ENCODE assay signal across 19 mouse cellular contexts in the genomic region with DNA sequence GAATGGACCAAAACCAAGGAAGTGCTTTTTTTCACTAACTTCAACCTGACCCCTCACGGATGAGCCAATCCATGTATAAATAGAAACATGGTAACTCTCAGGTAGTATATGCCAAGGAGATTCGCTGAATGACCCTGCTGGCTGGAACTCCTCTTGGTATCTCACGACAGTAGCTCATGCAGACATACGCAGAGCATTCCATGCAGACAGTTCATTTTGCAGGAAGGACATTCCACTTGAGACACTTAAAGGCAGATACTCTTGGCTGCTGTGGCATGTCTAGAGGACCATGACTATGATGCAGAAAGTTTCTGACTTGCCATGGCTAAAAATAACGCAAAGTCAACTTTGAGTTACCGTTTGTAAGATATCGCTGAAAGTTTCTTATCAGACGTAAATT.
"Had no signal": no experiment of that assay in that cellular context is flagged by ENCODE, and none has a peak within 500 bp of the region (broad histone marks: within the 10 kb centered on the region; RNA-seq: fewer than 3 reads in every experiment).

No protein-coding gene starts in this region.

- H3K4me3 ChIP-seq: midbrain, embryonic 10.5 days; midbrain, embryonic 12.5 days; myocyte; neural tube, embryonic 13.5 days; neural tube, embryonic 15.5 days; stomach, embryonic 15.5 days had no signal

- H3K27ac ChIP-seq: midbrain, embryonic 10.5 days; midbrain, embryonic 12.5 days; neural tube, embryonic 13.5 days; neural tube, embryonic 15.5 days; stomach, embryonic 15.5 days had no signal

- H3K36me3 ChIP-seq: midbrain, embryonic 10.5 days; midbrain, embryonic 12.5 days; neural tube, embryonic 13.5 days; neural tube, embryonic 15.5 days; stomach, embryonic 15.5 days had no signal

- DNase-seq: lung, adult 18-20 months; lung, embryonic 14.5 days; lung, postnatal 10 days; lung, postnatal 4 days; midbrain, embryonic 14.5 days; retina, postnatal 1 day; right cerebral cortex, adult 18-20 months; right cerebral cortex, postnatal 25 days; right cerebral cortex, postnatal 4 days; thymus, adult 18-20 months; thymus, postnatal 14 days; thymus, postnatal 36 days had no signal

- H3K4me1 ChIP-seq: midbrain, embryonic 12.5 days; neural tube, embryonic 13.5 days; neural tube, embryonic 15.5 days; stomach, embryonic 15.5 days had no signal

- H3K9me3 ChIP-seq: midbrain, embryonic 10.5 days; midbrain, embryonic 12.5 days; neural tube, embryonic 13.5 days; neural tube, embryonic 15.5 days; stomach, embryonic 15.5 days had no signal

- ATAC-seq: midbrain, embryonic 16.5 days had no signal

- H3K4me2 ChIP-seq: lung, embryonic 14.5 days; midbrain, embryonic 12.5 days; neural tube, embryonic 13.5 days; neural tube, embryonic 15.5 days; stomach, embryonic 15.5 days had no signal

- H3K9ac ChIP-seq: lung, embryonic 14.5 days; midbrain, embryonic 12.5 days; neural tube, embryonic 13.5 days; neural tube, embryonic 15.5 days; stomach, embryonic 15.5 days had no signal

- H3K27me3 ChIP-seq: midbrain, embryonic 12.5 days; neural tube, embryonic 13.5 days; neural tube, embryonic 15.5 days; stomach, embryonic 15.5 days had no signal
